Mouse (Mus musculus) heart, embryonic 13.5 days (tissue): ENCODE measurements around the gene Ercc5. TPM values are rescaled to one million over a fixed set of nuclear protein-coding genes. Genes with fewer than 3 reads are reported as not detected.
A peak's percentile ranks its signal among the peaks of the same experiment; 100 is the strongest.

Source experiments
- ATAC-seq: fragments of 200-750 bp; cut with Nextera tagmentation; 2 replicates; pipeline ENCODE4 v1.8.0; 2017; ENCODE audit warnings: moderate TSS enrichment; ENCODE audit not compliant: insufficient number of reproducible peaks, low FRiP score, low TSS enrichment; ENCODE audit errors: extremely low read depth
- H3K27ac ChIP-seq: fragments of 300-500 bp; sonication (generic); replicated peaks from 2 replicates; pipeline ENCODE4 v1.5.1; 2015; ENCODE audit warnings: moderate library complexity, mild to moderate bottlenecking, inconsistent platforms
- H3K27me3 ChIP-seq: fragments of 300-500 bp; sonication (generic); replicated peaks from 2 replicates; pipeline ENCODE4 v1.6.1; 2015; ENCODE audit warnings: mild to moderate bottlenecking, inconsistent platforms
- H3K36me3 ChIP-seq: fragments of 300-500 bp; sonication (generic); 2 replicates; pipeline ENCODE4 v1.6.1; 2015; ENCODE audit warnings: mild to moderate bottlenecking, inconsistent platforms
- H3K4me1 ChIP-seq: fragments of 300-500 bp; sonication (generic); 2 replicates; pipeline ENCODE4 v1.6.1; 2015; ENCODE audit warnings: inconsistent platforms
- H3K4me2 ChIP-seq: fragments of 300-500 bp; sonication (generic); 2 replicates; pipeline ENCODE4 v1.6.1; 2015; ENCODE audit warnings: inconsistent platforms, mild to moderate bottlenecking, moderate library complexity
- H3K4me3 ChIP-seq: fragments of 300-500 bp; sonication (generic); 2 replicates; pipeline ENCODE4 v1.5.1; 2015; ENCODE audit warnings: moderate library complexity, mild to moderate bottlenecking, inconsistent platforms
- H3K9ac ChIP-seq: fragments of 300-500 bp; sonication (generic); 2 replicates; pipeline ENCODE4 v1.6.1; 2015; ENCODE audit warnings: inconsistent platforms, mild to moderate bottlenecking, moderate library complexity
- H3K9me3 ChIP-seq: fragments of 300-500 bp; sonication (generic); 2 replicates; pipeline ENCODE4 v1.6.1; 2016; ENCODE audit warnings: inconsistent platforms
- WGBS: fragments of 180-500 bp; shearing (Covaris S2); methylation state at CpG from one replicate; pipeline ENCODE4 v1.1.7; 2015; ENCODE audit warnings: mixed read lengths; 5-methylcytosine and 5-hydroxymethylcytosine counted together
- polyA plus RNA-seq: library from polyadenylated mRNA; unstranded; fragments of >200 nt; fragmentation: Nextera tagmentation; extraction: Ambion mirVana; gene quantifications from 2 replicates; pipeline ENCODE4 v1.2.1, GENCODE M21; 2015

Gene Ercc5
- polyA plus RNA-seq, 1 experiment from 2014 or later: 10.2 TPM

DNA sequence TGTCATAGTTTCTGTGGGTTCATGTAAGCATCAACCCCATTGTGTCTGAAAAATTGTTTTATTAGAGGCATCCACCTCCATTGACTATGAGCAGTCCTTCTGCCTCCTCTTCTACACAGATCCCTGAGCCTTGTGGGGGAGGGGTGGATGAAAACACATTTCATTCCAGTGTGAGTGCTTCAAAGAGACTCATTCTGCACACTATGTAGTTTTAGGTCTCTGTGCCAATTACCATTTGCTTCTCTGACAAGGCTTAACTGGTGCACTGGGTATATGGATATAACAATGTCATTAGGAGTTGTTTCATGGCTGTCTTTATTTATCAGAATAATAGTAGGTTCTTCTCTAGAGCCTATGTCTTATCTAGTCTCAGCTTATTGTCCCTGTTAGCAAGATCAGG lies 38.9 kb downstream of the Ercc5 start:
- Histone ChIP-seq H3K36me3 (peaks cover 13% of the 10 kb centered on the region), H3K9me3 (no peaks in the 10 kb centered on the region), H3K4me2 (no peak overlapping the region), H3K9ac (no peak overlapping the region), H3K27me3 (no peaks in the 10 kb centered on the region), H3K4me3 (no peak overlapping the region), H3K4me1 (no peaks in the 10 kb centered on the region), H3K27ac (no peak overlapping the region)
- no peak for ATAC-seq

DNA sequence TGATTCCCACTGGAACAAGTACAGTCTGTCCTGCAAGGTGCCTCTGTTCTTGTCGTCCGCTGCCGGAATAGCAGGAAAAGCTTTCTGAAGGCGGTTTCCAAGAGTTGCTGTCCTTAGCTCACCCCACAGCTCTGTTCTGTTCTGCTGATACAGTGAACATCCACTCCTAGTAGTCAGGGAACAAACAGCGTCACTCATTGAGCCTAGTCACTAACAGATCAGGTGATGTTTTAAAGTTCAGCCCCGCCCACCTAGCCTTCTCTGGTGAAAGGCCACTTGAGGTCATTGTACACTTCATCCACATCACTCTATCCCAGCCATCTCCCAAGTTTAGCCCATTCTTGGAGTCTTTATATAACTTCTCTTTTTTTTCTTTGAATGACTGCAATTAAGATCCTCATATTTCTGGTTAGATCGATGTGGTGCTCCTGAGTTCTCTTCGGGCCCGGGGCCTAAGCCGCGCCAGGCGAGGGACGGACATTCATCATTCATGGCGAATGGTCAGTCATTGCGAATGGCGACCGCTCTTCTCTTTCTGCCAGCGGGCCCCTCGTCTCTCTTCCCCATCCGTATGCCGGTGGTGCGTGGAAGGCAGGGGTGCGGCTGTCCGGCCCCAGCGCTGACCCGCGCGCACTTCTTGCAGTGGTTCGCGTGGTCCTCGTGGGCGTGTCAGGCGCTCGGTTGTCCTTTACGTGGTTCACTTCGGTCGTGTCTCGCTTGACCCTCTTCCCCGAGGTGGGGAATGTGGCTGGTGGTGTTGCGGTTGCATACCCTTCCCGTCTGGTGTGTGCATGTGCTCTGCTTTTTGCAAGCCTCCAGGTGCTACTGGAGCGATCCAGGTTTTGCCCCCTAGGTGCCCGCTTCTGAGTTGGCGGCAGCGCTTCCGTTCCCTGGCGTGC lies 51.0 kb downstream of the Ercc5 start:
- Histone ChIP-seq H3K9ac (peak overlapping the region; percentile 68), H3K27me3 (0 out of 2 replicates have a peak, but pooled peaks cover 7% of the 10 kb centered on the region), H3K9me3 (no peaks in the 10 kb centered on the region), H3K36me3 (no peaks in the 10 kb centered on the region), H3K4me1 (0 out of 2 replicates have a peak, but pooled peaks cover 5% of the 10 kb centered on the region), H3K27ac (no peak overlapping the region), H3K4me2 (peak overlapping the region; percentile 83), H3K4me3 (peak overlapping the region; percentile 55)
- no peak for ATAC-seq
- 12% methylated on average over 47 of the region's 47 CpGs for WGBS

- no peak overlapping the region for H3K9ac ChIP-seq
- 0 out of 2 replicates have a peak, but pooled peaks cover 7% of the 10 kb centered on the region for H3K27me3 ChIP-seq
- no peaks in the 10 kb centered on the region for H3K9me3 ChIP-seq
- H3K4me2 ChIP-seq: no peak overlapping the region
- 82% methylated on average over 15 of the region's 15 CpGs for WGBS
- H3K4me3 ChIP-seq: no peak overlapping the region
- H3K36me3 ChIP-seq: no peaks in the 10 kb centered on the region
- no peak overlapping the region for H3K27ac ChIP-seq
- ATAC-seq: no peak
- H3K4me1 ChIP-seq: 0 out of 2 replicates have a peak, but pooled peaks cover 5% of the 10 kb centered on the region
Observed at GRCm38 (mm10) chr1:44202876-44203275, 55.3 kb downstream of the Ercc5 start.

GRCm38 (mm10) chr1:44214443-44214842 lies 66.9 kb downstream of the Ercc5 start:
- Histone ChIP-seq H3K9ac (no peak overlapping the region), H3K4me1 (peaks cover 10% of the 10 kb centered on the region), H3K9me3 (no peaks in the 10 kb centered on the region), H3K36me3 (no peaks in the 10 kb centered on the region), H3K27me3 (no peaks in the 10 kb centered on the region), H3K27ac (no peak overlapping the region), H3K4me3 (no peak overlapping the region), H3K4me2 (no peak overlapping the region)
- no peak for ATAC-seq
- WGBS: 53% methylated on average over 2 of the region's 2 CpGs

GRCm38 (mm10) chr1:44216352-44217116 lies 69.0 kb downstream of the Ercc5 start:
- Histone ChIP-seq H3K9ac (no peak overlapping the region), H3K27me3 (no peaks in the 10 kb centered on the region), H3K4me3 (no peak overlapping the region), H3K9me3 (no peaks in the 10 kb centered on the region), H3K27ac (peak overlapping the region; percentile 43), H3K4me2 (no peak overlapping the region), H3K4me1 (peaks cover 10% of the 10 kb centered on the region), H3K36me3 (no peaks in the 10 kb centered on the region)
- ATAC-seq: no peak
- WGBS: 41% methylated on average over 2 of the region's 2 CpGs

DNA sequence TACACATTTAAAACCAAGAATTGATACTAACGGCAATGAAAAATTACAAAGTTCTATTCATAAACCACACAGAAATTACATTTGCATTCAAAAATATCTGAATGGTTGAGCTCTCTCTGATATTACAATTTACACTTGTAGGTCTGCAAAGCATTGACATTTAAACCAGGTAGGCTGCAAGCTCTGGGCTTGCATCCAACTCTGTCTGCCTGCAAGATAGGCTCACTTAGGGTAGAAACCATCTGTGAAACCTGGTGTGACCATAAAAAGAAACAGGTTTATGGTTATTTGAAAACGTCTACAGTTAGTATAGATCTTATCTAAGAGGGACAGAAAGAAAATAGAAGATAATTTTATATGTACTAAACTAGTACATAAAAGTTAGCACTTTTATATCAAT lies 69.6 kb downstream of the Ercc5 start:
- no peak overlapping the region for H3K4me3 ChIP-seq
- no peak overlapping the region for H3K27ac ChIP-seq
- 39% methylated on average over 2 of the region's 2 CpGs for WGBS
- H3K4me2 ChIP-seq: no peak overlapping the region
- H3K27me3 ChIP-seq: no peaks in the 10 kb centered on the region
- no peak for ATAC-seq
- H3K36me3 ChIP-seq: no peaks in the 10 kb centered on the region
- no peak overlapping the region for H3K9ac ChIP-seq
- H3K9me3 ChIP-seq: no peaks in the 10 kb centered on the region
- peaks cover 10% of the 10 kb centered on the region for H3K4me1 ChIP-seq

GRCm38 (mm10) chr1:44218876-44219275 lies 71.3 kb downstream of the Ercc5 start, which contains the start of gene Mettl21e:
Mettl21e (minus strand) TSS chr1:44218961.
- H3K9me3 ChIP-seq: no peaks in the 10 kb centered on the region
- 42% methylated on average over 1 of the region's 1 CpGs for WGBS
- no peak for ATAC-seq
- H3K9ac ChIP-seq: no peak within 1 kb of the TSS
- H3K27ac ChIP-seq: no peak within 1 kb of the TSS
- no peaks in the 10 kb centered on the region for H3K36me3 ChIP-seq
- no peak within 1 kb of the TSS for H3K4me2 ChIP-seq
- no peaks in the 10 kb centered on the region for H3K27me3 ChIP-seq
- no peak within 1 kb of the TSS for H3K4me3 ChIP-seq
- H3K4me1 ChIP-seq: peaks cover 10% of the 10 kb centered on the region

GRCm38 (mm10) chr1:44229044-44229443 lies 81.5 kb downstream of the Ercc5 start:
- 36% methylated on average over 2 of the region's 2 CpGs for WGBS
- H3K27me3 ChIP-seq: no peaks in the 10 kb centered on the region
- no peak overlapping the region for H3K27ac ChIP-seq
- no peaks in the 10 kb centered on the region for H3K4me1 ChIP-seq
- H3K4me3 ChIP-seq: no peak overlapping the region
- H3K9me3 ChIP-seq: 0 out of 2 replicates have a peak, but pooled peaks cover 6% of the 10 kb centered on the region
- no peak overlapping the region for H3K9ac ChIP-seq
- ATAC-seq: no peak
- H3K36me3 ChIP-seq: no peaks in the 10 kb centered on the region
- no peak overlapping the region for H3K4me2 ChIP-seq

Other genes with a start within 250 kb of the Ercc5 start
- 45.8 and 47.5 TPM in 2 replicates for gene Tpp2, start 214.1 kb upstream of the Ercc5 start, polyA plus RNA-seq
- 0.05 and 0.38 TPM in 2 replicates for gene Mettl21c, start 127.7 kb upstream of the Ercc5 start, polyA plus RNA-seq
- 0.06 TPM in 1 of 2 replicates, not detected in the other for gene Gm8251, start 85.8 kb upstream of the Ercc5 start, polyA plus RNA-seq
- gene Tex30, start 45.3 kb upstream of the Ercc5 start, polyA plus RNA-seq: 69.3 and 71.2 TPM in 2 replicates
- 38.1 and 45.5 TPM in 2 replicates for gene Kdelc1, start 28.9 kb upstream of the Ercc5 start, polyA plus RNA-seq
- gene Bivm, start 28.8 kb upstream of the Ercc5 start, polyA plus RNA-seq: 12.4 and 12.6 TPM in 2 replicates
- gene Mettl21e, start 71.2 kb downstream of the Ercc5 start, polyA plus RNA-seq: 0.06 TPM in 1 of 2 replicates, not detected in the other